Mouse (Mus musculus) adrenal gland, adult 8-10 months (tissue): ENCODE results near the gene Ccdc155. TPM values are rescaled to one million over a fixed set of nuclear protein-coding genes. Genes with fewer than 3 reads are reported as not detected.
A peak's percentile ranks its signal among the peaks of the same experiment; 100 is the strongest.
"Not testable (repeated sequence)": the region's sequence is repeated elsewhere in the genome, so short reads cannot be mapped to it uniquely, and the experiment has no call there.

Experiments
- DNase-seq: peaks from one replicate; pipeline ENCODE4 v3.0.0; 2022
- total RNA-seq, 4 experiments: library from RNA; stranded (reverse); gene quantifications; 2 replicates each; pipeline ENCODE4 v1.2.4; 2022

Ccdc155 gene
- total RNA-seq, 4 experiments from 2014 or later = 0.12 to 1.2 (median 0.29) TPM

DNA sequence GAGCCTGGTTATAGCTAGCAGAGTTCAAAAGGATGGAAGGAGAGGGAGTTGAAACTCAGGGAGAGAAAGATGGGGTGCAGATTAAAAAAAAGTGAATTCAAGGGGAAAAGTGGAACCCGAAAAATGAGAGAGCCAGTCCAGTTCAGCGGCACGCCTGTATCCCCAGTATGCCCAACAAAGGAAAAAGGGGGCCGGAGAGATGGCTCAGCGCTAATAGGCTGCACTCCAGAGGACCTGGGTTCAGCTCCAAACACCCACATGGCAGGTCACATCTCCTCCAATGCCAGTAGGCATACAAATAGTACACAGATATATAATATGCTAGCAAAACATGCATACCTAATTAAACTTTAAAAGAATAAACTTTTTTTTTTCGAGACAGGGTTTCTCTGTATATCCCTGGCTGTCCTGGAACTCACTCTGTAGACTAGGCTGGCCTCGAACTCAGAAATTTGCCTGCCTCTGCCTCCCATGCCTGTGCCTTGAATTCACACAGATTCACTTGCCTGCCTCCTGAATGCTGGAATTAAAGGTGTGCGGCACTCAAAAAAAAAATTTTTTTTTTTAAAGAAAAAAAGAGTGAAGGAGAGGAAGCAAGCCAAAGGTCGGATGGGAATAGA, 41.6 kb downstream of the Ccdc155 start:
- no peak for DNase-seq

- DNase-seq = no peak
Measured at GRCm38 (mm10) chr7:45162551-45162950, 42.1 kb downstream of the Ccdc155 start.

DNA sequence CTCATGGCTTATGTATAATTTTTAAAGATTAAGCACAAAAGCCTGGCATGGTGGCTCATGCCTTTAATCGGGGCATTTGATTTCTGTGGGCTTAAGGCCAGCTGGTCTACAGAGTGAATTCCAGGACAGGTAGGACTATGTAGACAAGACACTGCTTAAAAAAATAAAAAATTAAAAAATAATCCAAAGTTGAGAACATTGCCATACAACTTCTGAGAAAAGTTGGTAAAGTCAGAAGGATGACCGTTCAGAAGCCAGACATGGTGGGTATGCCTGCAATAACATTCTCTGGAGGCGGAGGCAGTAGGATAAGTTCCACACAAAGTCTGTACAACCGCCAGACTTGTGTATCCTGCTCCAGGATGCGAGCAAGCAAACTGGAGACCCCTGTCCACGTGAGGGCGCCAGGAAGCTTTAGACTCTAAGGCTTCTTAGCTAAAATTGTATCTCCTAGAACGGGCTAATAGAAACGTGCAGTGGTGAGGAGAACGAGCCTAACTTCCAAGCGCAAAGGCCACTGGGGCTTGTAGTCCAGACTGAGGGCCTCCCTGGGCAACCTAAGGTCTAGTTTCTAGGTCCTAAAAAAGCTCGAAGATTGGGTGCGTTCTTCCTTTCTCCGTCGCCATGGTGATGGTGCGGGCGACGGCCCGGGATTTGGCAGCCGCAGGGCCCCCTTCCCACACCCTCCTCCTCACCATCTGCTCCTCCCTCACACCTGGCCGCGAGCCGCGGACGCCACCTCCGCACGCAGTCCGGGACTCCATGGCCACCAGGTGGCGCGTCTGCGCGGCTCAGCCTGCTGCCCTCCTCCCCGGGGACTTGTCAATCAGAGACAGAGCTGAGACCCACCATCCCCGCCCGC, 42.8 kb downstream of the Ccdc155 start:
- peak; percentile 76 for DNase-seq

DNA sequence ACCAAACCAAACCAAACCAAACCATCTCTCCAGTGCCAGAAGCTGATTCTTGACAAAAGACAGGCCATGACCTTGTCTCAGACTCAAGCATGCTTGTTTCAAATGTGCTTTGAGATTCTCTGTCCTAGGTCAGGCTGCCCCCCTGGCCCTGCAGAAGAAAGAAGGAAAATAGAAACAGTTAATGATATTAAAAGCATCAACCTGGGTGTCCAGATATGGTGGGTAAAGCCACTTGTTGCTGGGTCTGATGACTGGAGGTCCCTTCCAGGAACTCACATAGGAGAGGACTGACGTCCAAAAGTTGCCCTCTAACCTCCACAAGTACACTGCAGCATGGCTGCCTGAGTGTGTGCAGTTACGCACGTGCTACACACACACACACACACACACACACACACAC, 43.8 kb downstream of the Ccdc155 start:
- no peak for DNase-seq

- DNase-seq = no peak
Measured at GRCm38 (mm10) chr7:45160316-45160800, 44.3 kb downstream of the Ccdc155 start.

GRCm38 (mm10) chr7:45158991-45159390, 45.7 kb downstream of the Ccdc155 start:
- no peak for DNase-seq

DNA sequence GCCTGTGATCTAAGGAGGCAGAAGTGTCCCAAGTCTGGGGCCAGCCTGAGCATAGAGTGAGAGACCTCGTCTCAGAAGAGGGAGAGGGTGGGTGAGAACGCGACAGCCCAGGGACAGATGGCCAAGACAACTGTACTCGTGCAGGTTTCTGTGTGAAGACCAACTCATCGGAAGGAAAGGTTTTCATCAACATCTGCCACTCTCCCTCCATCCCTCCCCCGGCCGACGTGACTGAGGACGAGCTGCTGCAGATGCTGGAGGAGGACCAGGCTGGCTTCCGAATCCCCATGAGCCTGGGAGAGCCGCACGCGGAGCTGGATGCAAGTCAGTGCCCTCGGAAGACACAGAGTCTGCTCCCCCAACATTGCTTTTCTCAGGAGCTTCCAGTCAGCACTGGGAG, 47.2 kb downstream of the Ccdc155 start:
- no peak for DNase-seq

- no peak for DNase-seq
Measured at GRCm38 (mm10) chr7:45156206-45156605, 48.5 kb downstream of the Ccdc155 start.

DNA sequence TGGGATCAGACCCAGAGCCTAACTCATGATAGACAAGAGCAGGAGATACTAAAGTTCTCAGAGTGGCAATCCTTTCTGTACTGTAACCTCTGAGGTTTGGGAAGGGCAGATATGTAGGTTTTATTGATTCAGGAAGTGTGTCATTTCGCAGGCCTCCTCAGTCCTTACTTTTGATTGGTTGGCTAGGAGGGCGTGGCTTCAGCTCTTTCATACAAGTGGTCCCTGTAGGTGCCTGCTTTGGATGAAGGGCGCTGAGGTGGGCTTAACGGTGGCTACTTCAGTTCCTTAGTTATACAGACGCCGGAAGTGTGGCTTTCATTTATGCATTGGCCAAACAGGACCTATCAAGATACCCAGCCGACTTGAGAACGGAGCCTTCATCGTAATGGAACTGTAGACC, 49.1 kb downstream of the Ccdc155 start:
- no peak for DNase-seq

DNA sequence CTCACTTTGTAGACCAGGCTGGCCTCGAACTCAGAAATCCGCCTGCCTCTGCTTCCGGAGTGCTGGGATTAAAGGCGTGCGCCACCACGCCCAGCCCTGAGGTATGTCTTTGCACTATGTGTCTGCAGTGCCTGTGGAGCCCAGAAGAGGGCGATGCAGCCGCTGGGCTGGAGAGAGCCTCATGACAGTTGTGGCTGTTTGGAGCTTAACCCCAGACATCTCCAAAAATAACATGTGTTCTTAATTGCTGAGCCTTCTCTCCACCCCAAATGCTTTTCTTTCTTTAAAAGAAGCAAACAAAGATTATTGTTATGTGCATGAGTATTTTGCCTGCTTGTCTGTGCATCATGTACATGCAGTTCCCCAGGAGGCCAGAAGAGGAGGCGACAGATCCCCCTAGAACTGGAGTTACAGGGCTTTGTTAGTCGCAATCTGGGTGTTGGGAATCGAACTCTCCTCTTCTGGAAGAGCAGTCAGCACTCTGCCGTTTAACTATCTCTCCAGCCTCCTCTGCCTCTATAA, 49.6 kb downstream of the Ccdc155 start:
- DNase-seq = no peak

DNA sequence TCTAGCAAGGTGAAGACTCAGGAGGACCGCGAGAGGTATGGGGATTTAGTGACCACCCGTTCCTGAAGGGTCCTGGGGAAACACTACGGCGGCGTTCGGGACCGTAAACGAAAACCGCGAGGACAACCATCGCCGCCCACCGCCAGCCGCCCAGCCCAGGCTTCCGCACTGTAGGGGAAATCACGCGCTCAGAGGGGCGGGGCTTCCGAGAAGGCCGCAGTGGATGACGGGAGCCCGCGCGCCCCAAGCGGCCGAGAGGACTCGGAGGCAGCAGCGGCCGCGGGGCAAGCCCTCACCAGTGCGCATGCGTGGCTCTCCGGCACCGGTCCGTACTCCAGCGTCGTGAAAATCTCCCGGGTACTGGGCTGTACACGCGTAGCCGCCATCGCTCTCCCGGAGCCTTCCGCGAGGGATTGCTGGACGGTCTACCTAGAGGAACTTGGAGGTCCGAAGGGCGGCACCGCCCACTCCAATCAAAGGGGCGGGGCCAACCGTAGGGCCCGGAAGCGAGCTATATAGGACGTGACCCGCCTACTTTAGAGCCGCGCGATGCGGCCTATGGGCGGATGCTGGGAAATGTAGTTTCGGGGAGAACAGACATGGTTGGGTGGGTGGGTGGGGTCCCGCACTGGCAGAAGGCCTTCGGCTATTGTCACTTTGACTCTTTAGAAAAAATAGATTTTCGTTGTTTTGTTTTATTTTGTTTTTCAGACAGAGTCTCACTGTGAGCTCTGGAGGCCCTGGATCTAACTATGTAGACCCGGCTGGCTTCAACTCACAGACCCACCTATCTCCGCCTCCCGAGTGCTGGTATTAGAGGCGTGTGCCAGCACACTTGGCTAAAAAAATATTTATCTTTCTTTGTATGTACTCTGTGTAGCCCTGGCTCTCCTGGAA, 50.3 kb downstream of the Ccdc155 start, which contains the start of the genes Pih1d1 and Aldh16a1:
Gene Pih1d1 (plus strand): TSS at position 208 of the 897 bp plus-strand sequence.
Gene Aldh16a1 (minus strand): TSS at position 489 of the 897 bp plus-strand sequence.
- peak; percentile 93 for DNase-seq

DNA sequence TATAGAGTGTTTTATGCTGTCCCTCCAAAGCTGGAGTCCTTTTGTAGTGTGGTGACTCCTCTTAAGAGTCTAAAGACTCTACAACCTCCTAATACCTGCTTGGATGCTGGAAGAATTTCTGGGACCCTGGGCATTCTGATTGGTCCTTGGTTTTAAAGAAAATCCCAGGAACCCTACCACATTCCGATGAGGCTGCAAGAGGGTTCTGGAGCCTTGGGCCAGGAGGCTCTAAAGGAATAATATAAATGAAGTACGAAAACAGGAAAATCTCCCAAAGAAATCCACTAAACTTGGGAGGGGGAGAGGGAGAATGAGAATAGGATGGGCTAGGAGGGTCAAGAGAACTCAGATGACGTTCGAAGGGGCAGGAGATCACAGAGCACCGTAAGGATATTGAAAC, 51.1 kb downstream of the Ccdc155 start:
- no peak for DNase-seq

DNA sequence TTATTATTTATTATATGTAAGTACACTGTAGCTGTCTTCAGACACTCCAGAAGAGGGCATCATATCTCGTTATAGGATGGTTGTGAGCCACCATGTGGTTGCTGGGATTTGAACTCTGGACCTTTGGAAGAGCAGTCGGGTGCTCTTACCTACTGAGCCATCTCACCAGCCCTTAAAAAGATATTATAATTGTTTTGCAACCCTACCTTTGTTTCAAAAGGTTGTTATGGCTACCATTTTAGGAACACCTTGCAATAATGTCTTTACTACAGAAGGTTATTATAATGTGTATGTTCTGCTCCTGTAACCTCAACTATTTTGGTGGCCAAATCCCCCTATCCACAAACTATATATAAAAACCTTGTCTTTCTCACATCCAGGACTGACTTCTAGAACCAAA, 51.6 kb downstream of the Ccdc155 start:
- DNase-seq = not testable (repeated sequence)

- no peak for DNase-seq
Measured at GRCm38 (mm10) chr7:45151303-45151702, 53.4 kb downstream of the Ccdc155 start.

DNA sequence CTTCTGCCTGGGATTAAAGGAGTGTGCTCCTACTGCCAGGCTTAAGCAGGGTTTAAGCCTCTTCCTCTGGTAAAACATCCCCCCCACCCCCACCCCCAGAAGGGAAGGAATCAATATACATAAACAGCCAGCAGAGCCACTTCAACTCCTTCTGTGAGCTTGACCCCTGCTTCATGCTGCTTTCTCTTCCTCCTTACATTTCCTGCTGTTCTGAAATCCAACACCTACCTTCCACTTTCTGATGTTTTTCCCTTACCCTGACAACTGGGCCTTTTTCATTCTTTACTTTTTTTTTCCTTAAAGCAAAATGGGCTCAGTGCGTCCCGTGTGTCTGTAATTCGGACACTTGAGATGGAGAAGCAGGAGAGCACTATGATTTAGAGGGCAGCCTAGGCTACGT, 54.4 kb downstream of the Ccdc155 start:
- no peak for DNase-seq

GRCm38 (mm10) chr7:45149545-45149944, 55.1 kb downstream of the Ccdc155 start:
- no peak for DNase-seq

- no peak for DNase-seq
Measured at GRCm38 (mm10) chr7:45148534-45149098, 56.1 kb downstream of the Ccdc155 start.

- DNase-seq = no peak
Measured at GRCm38 (mm10) chr7:45147899-45148298, 56.8 kb downstream of the Ccdc155 start.

- no peak for DNase-seq
Measured at GRCm38 (mm10) chr7:45147267-45147666, 57.4 kb downstream of the Ccdc155 start.

DNA sequence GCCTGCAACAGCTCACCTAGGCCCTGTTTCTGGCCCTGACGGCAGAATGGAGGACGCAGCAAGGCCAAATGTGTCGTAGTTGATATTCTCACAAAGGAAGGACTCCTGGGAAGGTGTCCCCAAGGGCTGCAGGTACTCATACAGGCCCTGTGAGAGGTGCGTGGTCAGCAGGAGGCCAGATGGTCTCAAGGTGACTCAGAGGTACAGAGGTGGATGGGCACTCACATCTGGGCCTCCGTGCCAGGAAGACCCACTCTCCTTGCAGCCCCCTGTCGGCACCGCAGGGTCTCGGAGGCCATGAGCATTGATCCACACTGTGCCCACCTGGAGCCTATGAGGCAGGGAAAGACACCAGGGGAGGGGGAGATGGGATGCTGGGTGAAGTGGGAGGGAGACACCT, 59.2 kb downstream of the Ccdc155 start:
- no peak for DNase-seq

DNA sequence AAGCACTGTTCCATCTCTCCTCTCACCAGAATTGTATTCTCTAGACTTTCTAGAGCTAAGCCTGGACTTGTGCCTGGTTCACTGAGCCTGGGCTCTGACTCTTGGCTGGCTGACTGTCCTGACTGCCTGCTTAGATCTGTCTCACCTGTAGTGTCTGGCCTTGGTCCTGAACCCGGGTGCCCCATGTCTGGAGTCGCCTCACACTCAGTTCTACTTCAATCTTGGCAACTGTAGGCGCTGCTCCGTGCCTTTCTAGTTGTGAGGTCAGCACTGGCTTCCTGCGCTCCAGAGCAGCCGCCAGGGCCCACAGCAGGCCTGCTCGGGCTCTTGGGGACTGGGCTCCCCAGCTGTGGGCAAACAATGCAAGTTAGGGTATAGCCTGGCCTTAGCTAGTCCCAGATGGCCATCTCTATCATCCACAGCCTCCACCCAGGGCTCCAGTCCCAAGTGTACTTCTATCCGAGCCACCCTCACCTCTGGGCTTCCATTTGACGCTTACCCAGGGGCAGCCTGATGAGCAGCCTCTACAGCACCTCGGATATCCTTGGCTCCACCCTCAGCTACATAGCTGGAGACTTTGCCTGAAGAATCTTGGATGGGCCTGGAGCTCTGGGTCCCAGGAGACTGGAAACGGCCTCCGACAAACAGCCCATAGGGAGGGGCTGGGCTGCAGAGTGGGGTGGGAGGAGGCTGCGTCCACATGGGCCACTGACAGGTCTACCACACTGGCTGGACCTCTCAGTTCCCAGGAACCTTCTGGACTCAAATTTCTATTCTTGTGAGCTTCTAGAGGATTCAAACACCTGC, 60.1 kb downstream of the Ccdc155 start:
- no peak for DNase-seq
